Mouse (Mus musculus): ENCODE measurements around the gene Dusp18.

DNA sequence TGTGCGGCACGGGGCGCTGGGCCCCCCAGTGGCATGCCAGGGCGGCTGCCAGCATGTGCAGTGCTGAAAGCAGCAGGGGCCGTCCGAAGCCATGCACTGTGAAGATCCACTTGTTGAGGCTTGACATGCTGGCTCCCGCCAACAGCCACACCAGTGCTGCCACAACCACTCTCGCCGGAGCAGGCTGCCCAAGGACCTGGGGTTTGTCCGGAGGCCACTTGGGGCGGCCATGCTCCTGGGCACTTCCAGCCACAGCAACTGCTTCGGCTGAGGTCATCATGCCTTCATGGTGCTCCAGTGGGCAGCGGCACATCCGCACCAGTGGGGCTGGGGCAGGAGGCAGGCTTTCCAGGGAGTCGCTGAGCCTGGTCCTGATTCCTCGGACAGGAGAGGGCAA, 17.8 kb downstream of the Dusp18 start:
- TF ChIP-seq POLR2A (IDR thresholded peaks at IDR 0.05; ENCODE audit: insufficient read depth, low read depth, low read length) (no peak), CTCF (IDR thresholded peaks at IDR 0.05) (0 out of 2 replicates have a peak, but pooled peaks have one; percentile 5), EP300 (IDR thresholded peaks at IDR 0.05; ENCODE audit: insufficient read depth, low read depth, low read length) (no peak)

Data from heart, adult 2 months (tissue).